Mouse (Mus musculus) embryo, embryonic 10 days (tissue): ENCODE data around the gene Igfbp3.

Source experiments
- DNase-seq: peaks from one replicate; pipeline ENCODE4 v3.0.0-alpha.2; 2015; ENCODE audit warnings: low spot score

Gene Igfbp3

DNA sequence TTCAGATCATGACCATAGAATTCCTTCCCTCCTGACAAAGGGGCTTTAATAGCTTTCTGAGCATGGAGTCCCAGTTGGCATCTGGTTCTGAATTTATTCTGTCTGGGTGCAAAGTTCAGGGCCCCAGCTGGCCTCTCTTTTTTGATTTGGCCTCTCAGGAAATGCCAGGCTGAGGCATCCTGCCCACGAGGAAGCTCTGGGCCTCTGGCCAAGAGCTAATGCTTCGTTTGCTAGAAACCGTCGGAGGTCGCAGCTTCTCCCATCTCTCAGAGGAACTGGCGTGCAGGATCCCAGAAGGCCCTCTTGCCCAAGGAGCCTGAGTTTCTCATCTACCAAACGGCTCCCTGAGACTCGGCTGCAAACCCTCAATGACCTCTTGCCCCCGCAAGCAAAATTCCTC lies 2.5 kb downstream of the Igfbp3 start:
- peak; percentile 20 for DNase-seq

DNA sequence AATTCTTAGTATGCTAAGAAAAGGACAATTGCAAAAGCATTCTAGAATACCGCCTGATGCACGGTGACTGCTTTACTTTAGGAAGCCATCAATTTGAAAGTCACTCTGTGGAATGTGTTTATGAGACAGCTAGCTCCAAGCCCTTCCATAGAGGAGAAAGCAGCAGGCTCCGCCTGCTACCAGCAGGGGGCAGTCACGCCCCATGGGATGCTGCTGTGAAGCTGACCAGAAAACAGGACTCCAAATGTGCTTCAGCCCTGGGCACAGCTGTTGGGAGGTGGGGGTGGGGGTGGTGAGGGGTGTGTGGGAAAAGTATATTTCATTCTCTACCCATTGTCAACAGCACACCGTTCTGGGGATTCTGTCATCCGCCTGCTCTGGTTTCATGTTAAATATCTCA lies 3.4 kb downstream of the Igfbp3 start:
- DNase-seq, result peak; percentile 80

DNA sequence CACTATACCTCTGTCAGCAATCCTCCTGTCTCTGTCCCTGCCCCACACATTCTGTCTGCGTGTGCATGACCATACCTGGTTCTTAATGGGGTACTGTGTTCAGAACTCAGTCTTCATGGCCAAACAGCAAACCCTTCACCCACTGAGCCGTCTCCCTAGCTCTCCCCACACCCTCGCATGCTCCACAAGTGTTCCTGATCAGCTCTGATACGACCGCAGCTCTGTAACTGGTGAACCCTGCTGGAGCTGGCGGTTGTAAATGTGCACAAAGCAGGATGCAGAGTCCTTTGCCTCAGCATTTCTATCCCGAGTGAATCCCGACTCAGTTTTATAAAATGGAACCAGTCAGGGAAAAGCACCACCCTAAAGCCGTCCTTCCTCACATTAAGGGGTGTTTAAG lies 9.9 kb downstream of the Igfbp3 start:
- no peak for DNase-seq

DNA sequence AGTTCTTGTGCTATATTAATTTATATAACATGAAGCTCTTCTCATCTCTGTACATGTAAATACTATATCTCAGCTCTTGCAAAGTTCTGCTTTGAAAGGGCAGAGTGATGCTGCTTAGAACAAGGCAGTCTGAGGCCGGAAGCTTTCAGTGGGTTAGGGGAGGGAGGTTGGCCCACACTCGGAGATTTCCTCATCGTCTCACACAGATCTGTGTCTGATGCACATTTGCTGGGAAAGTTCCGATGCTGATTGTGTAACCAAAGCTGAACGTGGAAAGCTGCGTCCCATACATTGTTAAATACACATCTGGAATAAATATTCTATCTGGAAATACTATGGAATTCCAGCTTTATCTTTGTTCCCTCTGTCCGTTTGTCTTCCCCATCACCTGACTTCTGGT lies 11.5 kb downstream of the Igfbp3 start:
- no peak for DNase-seq

DNA sequence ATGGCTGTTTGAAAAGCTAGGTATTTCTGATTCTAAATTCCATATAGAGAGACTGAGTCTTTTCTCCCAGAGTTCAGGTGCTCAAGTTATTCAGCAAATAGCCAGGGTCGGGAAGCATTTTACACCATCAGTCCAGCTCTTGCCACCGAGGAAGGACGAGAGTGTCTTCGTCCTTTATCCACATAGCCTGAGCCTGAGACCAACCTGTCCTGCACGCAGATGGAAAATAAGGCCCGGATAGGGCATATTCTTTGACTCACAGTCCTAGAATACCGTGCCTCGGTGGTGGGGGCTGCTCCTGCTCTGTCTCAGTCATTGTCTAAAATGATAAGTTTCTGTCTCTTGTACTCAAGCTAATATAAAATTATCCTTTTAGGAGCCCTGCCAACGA lies 13.3 kb downstream of the Igfbp3 start:
- DNase-seq, result no peak

DNA sequence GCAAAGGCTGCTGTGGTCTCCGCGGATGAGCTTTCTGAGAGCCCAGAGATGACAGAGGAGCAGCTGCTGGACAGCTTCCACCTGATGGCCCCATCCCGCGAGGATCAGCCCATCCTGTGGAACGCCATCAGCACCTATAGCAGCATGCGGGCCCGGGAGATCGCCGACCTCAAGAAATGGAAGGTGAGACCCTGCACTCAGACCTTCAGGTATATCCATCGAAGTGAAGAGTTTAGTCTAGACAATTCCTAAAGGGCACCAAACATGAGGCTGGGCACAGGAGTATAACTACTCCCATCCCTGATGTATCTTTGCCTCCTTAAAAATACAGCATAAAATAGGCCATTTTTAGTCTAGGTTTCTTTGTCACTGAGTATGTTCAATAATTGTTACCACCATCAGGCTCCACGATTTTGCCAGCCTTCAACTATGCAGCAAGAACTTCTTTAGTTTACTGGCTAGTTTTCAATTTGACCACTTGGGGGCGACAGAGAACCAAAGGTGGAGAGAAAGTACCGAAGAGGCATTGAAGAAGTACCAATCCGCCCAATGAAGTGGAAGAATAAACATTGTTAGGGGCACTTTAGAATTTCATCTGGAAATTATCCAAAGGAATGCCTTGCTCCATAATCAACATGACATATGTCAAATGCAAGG lies 13.9 kb downstream of the Igfbp3 start:
- DNase-seq, result peak; percentile 79

DNA sequence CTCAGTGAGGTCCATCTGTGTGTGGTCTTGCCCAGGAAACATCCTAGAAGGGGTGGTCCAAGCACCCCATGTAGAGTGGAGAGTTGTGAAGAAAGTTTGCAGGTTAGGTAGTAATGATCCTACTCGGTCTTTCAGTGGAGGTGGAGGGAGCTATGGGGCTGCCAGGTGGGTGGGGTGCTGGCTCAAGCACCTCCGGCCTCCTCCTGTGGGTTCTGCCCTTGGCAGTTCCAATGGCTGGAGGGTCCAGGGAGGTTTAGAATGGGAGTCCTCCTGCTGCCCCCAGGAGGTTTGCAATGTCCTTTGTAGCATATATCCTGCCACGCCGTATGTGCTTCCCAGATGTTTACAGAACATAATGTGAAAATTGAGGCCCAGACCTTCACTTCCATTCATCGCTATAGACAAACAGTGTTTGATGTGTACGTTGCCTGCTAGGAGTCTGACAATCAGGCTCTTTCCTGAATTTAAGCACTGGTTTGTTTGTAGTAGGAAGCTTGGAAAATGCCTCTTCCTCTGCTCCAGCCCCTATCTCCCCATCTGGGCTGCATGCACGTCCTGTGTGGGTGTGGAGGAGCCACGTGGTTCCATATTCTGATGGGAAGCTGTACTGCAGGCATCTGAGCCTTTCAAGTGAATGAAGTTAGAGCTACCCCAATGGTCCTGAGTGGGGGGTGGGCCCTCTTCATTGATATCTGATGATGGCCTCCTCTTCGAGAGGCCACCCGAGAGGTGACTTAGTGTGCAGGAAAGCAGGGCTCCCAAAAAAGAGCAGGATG lies 15.1 kb downstream of the Igfbp3 start:
- no peak for DNase-seq

DNA sequence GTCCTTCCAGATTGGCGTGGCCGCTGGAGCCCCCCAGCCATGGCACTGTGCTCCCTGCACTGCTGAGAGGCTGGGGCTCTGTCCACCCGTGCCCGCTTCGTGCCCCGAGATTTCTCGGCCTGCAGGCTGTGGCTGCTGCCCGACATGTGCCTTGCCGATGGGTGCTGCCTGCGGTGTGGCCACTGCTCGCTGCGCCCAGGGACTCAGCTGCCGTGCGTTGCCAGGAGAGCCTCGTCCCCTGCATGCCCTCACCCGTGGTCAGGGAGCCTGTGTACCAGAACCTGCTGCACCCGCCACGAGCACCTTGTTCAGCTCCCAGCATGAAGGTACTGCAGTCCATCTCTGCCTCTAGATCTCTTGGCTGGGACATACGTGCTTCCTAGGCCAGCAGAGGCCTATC lies 15.7 kb downstream of the Igfbp3 start:
- no peak for DNase-seq

DNA sequence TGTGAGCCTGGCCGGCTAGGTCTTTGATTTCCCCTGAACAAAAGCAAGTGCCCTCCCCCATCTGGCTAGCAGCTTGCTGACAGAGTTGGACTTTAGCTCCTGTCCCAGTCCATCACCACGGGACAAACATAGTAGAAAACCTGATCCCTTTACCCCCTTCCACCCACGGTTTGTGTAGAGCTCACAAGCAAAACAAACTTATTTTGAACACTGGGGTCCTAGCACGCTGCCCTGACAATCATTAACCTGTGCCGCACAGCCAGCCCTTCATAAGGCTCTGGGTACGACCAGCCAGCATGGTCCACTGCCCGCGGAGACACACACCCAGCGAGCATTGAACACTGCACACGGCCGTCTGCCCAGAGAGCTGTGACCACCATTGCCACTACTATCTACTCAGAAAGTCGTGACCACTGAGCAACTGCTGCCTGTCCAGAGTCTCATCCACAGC lies 16.2 kb downstream of the Igfbp3 start, which contains the start of gene Igfbp1:
TSS of gene Igfbp1 (plus strand) at position 292 of the 451 bp plus-strand sequence.
- peak; percentile 56 for DNase-seq

DNA sequence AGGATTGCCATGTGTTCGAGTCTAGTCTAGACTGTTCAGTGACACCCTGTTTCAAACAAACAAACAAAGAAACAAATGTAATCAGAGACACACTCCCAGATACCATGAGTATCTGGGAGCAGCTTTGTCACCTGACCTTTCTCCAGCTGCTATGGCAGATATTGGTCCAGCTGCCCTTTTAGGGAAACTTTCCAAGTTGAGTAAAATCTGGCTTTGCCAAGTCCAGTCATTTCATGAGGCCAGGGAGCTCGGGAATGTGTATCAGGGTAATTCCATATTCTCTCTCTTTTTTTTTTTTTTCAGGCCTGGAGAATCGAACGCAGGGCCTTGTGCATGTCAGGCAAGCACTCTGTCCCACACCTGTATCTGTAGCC lies 18.4 kb downstream of the Igfbp3 start:
- DNase-seq, result no peak

DNA sequence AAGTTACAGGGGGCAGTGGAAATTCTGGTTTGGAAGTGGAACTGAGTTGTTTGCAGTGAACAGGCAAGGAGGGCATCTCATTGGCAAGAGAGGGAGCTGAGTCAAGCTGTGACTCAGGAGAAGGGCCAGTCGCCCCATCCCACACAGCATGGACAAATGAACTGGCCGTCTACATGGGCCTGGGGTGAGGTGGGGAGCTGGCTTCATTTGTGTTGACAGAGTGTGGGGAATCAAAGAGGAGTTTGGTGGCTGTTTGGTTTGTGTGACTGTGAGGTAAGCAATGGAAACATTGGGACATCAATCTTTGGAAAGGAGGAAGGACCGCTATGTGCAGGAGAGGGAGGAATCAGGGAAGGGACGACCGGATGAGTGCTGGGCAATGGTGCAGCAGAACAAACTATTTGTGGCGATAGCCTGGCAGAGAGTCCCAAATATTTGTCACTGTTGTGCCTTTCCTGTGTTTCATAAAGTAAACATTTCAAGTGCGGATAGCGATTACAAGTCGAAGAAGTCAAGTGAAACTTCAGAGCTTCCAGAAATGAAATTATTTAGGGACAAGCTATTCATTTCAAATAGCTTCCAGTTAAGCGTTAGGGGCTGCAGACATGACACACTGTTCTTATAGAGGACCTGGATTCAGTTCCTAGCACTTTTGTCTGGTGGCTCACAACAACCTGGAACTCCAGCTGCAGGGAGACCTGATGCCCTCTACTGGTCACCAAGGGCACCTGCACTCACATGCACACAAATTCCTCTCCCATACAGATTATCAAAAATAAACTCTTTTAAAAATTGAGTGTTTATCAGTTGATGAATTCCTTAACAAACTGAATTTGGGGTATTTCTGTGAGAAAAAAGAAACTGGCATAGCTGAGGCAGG lies 19.1 kb downstream of the Igfbp3 start:
- DNase-seq, result no peak

DNA sequence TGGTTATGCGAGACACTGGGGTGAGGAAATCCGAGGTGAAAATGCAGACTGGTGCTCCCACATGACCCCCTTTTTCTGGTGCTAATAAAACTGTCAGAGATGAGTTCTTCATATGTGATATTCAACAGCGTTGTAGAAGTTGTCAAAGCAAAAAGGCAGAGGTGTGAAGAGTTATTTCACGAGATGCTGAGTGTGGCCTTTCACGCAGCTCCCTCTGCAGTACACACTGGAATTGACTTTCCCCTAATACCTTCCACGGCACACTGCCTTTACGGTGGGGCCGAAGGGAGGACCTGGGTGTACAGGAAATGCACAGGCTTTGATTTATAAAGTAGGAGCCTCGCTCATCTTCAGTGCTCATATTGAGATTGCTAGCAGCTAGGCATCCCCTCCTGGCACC lies 20.6 kb downstream of the Igfbp3 start:
- DNase-seq, result no peak

DNA sequence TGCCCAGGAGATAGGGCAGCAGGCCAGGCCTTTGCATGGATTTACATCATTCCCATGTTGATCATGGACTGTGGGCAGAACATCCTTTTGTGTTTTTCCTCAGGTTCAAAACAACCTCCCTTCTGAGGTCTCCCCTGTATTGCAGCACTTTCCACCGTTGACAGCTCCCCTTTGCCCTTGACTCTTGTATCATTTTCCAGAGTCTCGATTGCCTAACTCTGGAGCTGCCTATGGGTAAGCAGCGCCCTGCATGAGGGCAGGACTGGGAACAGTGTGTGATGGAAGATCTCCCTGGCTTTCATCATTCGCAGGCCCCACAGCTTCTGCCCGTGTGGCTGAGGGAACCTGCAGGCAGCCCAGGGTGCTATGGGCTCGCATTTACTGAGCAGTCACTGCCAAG lies 21.0 kb downstream of the Igfbp3 start:
- DNase-seq, result no peak

DNA sequence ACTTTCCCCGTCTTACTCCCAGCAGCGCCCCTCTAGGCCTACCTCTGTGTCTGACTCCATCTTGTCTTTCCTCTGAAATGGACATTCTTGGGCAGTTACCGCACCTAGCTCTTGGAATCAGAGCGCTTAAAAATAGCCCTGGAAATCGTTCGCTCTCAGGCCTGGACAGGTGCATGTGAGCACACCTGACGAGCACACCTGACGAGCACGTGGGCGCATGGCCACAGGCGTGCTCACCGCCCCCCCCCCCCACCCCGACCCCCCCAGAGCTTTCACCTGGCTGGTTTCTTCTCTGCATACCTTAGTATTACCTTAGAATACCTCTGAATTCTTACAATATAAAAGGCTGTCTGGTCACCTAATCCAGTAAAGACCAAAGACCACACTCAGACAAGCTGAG lies 25.3 kb downstream of the Igfbp3 start, which contains the start of gene Gm11985:
TSS of gene Gm11985 (minus strand) at position 101 of the 400 bp plus-strand sequence.
- DNase-seq, result no peak

DNA sequence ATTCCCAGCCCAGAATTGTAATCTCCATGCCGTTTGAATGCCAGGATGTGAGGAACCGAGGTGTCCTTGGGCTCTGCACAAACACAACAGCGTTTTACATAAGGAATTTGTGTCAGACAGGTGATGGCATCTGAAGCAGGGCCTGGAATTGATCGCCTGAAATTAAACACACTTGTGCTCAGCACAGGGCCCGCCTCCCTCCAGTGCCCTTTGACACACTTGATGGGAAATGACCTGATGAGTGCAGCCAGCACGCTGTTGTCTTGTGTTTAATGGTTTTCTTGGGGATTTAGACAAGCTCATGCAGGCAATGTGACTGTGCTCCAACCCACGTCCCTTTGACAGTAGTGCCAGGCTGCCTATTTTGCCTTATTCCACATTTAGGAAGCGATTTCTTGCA lies 26.3 kb downstream of the Igfbp3 start:
- peak; percentile 41 for DNase-seq

DNA sequence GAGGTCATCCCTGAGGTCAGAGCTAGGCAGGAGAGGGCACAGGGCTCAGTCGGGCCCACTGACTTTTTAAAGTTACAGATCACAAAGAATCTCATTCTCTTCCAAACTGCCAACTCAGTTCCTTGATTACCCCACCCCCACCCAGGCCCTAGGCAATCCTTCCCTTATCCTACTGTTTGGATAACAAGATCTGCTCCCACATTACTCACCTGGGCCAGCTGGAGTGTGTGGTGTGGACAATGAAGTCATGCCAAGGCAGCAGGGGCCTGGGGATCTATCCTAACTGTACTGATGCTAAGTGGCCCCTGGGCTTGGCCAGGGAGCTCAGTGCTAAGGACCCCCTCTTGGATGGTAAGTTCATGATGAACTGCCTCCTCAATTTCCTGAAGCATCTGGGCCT lies 29.3 kb downstream of the Igfbp3 start:
- DNase-seq, result no peak

DNA sequence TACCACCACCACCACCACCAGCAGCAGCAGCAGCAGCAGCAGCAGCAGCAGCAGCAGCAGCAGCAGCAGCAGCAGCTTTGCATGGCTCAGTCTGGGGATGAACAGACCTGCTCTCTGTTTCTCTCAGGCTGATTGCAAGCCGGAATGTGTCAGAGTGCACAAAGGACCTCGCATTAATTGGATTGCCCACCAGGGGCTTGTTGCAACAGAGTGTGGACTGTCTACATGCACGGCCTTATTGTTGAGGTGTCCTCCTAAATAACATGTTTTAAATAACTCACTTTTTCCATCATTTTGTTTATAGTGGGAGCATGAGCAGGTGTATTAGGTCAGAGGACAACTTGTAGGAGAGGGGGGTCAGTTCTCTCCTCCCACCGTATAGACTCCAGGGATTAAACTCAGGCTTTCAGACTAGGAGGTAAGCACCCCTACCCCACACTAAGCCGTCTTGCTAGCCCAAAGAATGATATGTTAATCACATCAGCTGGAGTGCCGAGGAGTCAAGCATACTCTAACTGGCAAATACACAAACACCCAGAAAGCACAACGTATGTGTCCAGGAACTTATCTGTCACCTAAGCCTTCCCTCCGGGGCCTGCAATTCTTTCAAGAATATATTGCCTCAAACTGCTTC lies 31.2 kb downstream of the Igfbp3 start:
- peak; percentile 39 for DNase-seq

DNA sequence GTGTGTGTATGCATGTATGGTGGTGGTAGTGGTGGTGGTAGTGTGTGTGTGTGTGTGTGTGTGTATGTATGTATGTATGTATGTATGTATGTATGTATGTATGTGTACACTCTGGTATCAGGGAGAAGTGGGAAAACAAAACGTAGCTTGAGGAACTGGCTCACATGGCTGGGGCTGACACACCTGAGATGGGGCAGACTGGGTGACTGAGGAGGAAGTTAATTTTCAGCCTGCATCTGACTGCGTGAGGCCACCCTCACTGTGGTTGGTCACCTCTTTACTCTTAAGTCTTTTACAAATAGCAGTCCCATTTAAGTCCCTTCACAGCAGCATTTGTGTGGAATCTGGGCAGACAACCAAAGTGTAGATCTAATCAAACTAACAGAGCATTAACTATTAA lies 34.4 kb downstream of the Igfbp3 start:
- DNase-seq, result no peak

DNA sequence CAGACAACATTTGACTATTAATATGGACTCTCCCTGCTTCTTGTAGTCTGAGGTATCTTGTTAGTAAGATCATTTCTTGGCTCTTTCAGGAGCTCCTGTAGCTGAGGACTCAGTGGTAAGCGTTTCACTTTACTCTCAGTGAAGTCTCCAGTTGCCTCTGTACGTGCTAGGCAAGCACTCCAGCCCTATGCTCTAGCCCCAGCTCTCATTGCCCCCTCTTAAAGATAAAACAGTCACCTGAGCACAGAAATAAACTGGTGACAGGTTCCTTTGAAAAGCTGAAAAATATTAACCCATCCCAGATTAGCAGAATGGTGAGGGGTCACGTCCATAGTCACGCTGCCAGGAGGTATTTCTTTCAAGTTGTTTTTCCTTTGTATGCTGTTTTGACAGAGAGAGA lies 35.0 kb downstream of the Igfbp3 start:
- DNase-seq, result no peak

DNA sequence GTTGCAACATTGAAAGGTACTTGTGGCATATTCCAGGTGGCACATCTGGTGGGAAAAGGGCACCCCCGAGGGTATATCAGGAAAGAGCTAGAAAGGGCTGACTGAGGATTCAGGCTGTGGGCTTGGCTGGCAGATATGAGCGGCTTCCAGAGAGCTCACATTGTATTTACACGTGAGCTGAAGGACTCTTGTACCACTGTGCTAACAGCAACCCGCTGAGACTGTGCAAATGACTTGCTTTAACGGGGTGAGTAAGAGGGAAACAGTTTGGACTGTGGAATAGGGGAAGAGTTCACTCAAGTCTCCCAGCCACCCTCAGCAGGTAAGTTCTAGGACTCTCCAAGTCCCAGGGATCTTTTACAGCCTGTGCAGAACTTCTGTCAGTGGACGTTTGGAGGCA lies 40.1 kb downstream of the Igfbp3 start:
- no peak for DNase-seq

DNA sequence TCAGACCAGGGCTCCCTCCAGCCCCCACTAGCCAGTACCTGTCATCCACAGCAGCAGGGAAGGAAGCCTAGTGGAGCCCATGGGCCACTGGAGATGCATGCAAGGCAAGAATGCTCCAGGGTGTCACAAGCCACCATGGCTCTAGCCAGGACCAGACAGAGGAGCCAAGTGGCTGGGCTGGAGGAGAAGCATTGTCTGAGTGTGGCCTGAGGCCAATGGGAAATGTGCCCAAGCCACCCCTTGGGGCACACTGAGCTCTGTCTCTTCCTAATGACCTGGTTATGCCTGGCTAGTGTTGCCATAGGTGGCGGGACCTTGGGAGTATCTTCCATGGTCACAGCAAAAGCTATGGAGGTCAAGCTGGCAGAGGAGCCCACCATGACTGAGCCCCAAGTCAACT lies 44.1 kb downstream of the Igfbp3 start:
- no peak for DNase-seq

DNA sequence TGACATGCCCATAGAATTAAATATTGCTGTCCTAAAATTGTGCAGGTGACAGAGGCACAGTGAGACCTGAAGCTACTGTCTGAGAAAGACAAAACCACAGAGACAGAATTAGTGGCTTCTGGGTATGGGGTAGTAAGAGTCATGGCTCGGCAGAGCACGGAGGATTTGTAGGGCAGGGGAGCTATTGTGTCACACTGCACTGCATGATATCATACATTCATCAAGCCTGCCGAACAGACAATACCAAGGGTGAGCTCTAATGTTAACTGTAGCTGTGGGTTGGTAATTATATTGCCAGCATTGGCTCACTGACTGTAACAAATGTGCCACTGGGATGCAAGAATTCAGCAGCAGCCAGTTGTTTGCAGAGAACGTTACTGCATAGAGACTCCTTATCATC lies 49.3 kb downstream of the Igfbp3 start:
- no peak for DNase-seq
